Mouse (Mus musculus) neural tube, embryonic 11.5 days (tissue): ENCODE measurements around the gene Rps6kl1. TPM values are rescaled to one million over a fixed set of nuclear protein-coding genes. Genes with fewer than 3 reads are reported as not detected.

ENCODE experiments used
- ATAC-seq: fragments of 200-750 bp; cut with Nextera tagmentation; 2 replicates; pipeline ENCODE4 v1.8.0; 2017; ENCODE audit warnings: moderate number of reproducible peaks, mild to moderate bottlenecking, moderate TSS enrichment, moderate library complexity; ENCODE audit not compliant: insufficient read depth, low FRiP score, low TSS enrichment
- DNase-seq: peaks from one replicate; pipeline ENCODE4 v3.0.0-alpha.2; 2015; ENCODE audit warnings: low spot score
- H3K27ac ChIP-seq: fragments of 300-500 bp; sonication (generic); 2 replicates; pipeline ENCODE4 v1.5.1; 2014; ENCODE audit warnings: low read depth, mild to moderate bottlenecking, low read length
- H3K27me3 ChIP-seq: fragments of 300-500 bp; sonication (generic); 2 replicates; pipeline ENCODE4 v1.6.1; 2014; ENCODE audit warnings: mild to moderate bottlenecking, low read length, mixed read lengths; ENCODE audit not compliant: control insufficient read depth, insufficient read depth
- H3K36me3 ChIP-seq: fragments of 300-500 bp; sonication (generic); 2 replicates; pipeline ENCODE4 v1.6.1; 2014; ENCODE audit warnings: mild to moderate bottlenecking, low read length, moderate library complexity, mixed read lengths; ENCODE audit not compliant: control insufficient read depth, insufficient read depth
- H3K4me1 ChIP-seq: fragments of 300-500 bp; sonication (generic); 2 replicates; pipeline ENCODE4 v1.6.1; 2014; ENCODE audit warnings: low read length, mixed read lengths; ENCODE audit not compliant: control insufficient read depth, insufficient read depth
- H3K4me2 ChIP-seq: fragments of 300-500 bp; sonication (generic); 2 replicates; pipeline ENCODE4 v1.6.1; 2014; ENCODE audit warnings: low read depth, mild to moderate bottlenecking, moderate library complexity
- H3K4me3 ChIP-seq: fragments of 300-500 bp; sonication (generic); 2 replicates; pipeline ENCODE4 v1.5.1; 2014; ENCODE audit warnings: low read depth, low read length
- H3K9ac ChIP-seq: fragments of 300-500 bp; sonication (generic); 2 replicates; pipeline ENCODE4 v1.6.1; 2014; ENCODE audit warnings: mild to moderate bottlenecking, low read length
- H3K9me3 ChIP-seq: fragments of 300-500 bp; sonication (generic); 2 replicates; pipeline ENCODE4 v1.6.1; 2016; ENCODE audit warnings: low read length; ENCODE audit not compliant: control insufficient read depth
- WGBS: fragments of 180-500 bp; shearing (Covaris S2); extraction: QIAGEN DNeasy Blood & Tissue Kit; methylation state at CpG from one replicate; pipeline ENCODE4 v1.1.7; 2014; 5-methylcytosine and 5-hydroxymethylcytosine counted together
- polyA plus RNA-seq: library from polyadenylated mRNA; unstranded; fragments of >200 nt; fragmentation: Nextera tagmentation; extraction: Ambion mirVana; gene quantifications from 2 replicates; pipeline ENCODE4 v1.2.1, GENCODE M21; 2014

The Rps6kl1 gene
- polyA plus RNA-seq, 1 experiment from 2014 or later = 6.7 TPM

- no peak overlapping the region for H3K4me2 ChIP-seq
- no peak for DNase-seq
- ATAC-seq = no peak
- WGBS = 94% methylated on average over 5 of the region's 5 CpGs
- no peaks in the 10 kb centered on the region for H3K4me1 ChIP-seq
- H3K27me3 ChIP-seq = no peaks in the 10 kb centered on the region
- peaks cover 29% of the 10 kb centered on the region for H3K36me3 ChIP-seq
- H3K9me3 ChIP-seq = no peaks in the 10 kb centered on the region
- no peak overlapping the region for H3K9ac ChIP-seq
- H3K4me3 ChIP-seq = no peak overlapping the region
- H3K27ac ChIP-seq = no peak overlapping the region
Observed at GRCm38 (mm10) chr12:85124751-85125150, 26.3 kb downstream of the Rps6kl1 start.

- no peaks in the 10 kb centered on the region for H3K9me3 ChIP-seq
- H3K36me3 ChIP-seq = peaks cover 26% of the 10 kb centered on the region
- ATAC-seq (no peak), DNase-seq (no peak)
- WGBS = 95% methylated on average over 11 of the region's 11 CpGs
- H3K4me1 ChIP-seq = no peaks in the 10 kb centered on the region
- H3K27ac ChIP-seq = no peak overlapping the region
- H3K4me3 ChIP-seq = no peak overlapping the region
- no peak overlapping the region for H3K4me2 ChIP-seq
- H3K9ac ChIP-seq = no peak overlapping the region
- no peaks in the 10 kb centered on the region for H3K27me3 ChIP-seq
Observed at GRCm38 (mm10) chr12:85123645-85124044, 27.4 kb downstream of the Rps6kl1 start.

- Histone ChIP-seq H3K27ac (no peak overlapping the region), H3K27me3 (no peaks in the 10 kb centered on the region), H3K4me1 (no peaks in the 10 kb centered on the region), H3K4me2 (no peak overlapping the region), H3K36me3 (peaks cover 21% of the 10 kb centered on the region), H3K4me3 (no peak overlapping the region), H3K9ac (no peak overlapping the region), H3K9me3 (no peaks in the 10 kb centered on the region)
- WGBS = 95% methylated on average over 9 of the region's 9 CpGs
- no peak for ATAC-seq
- DNase-seq = no peak
Observed at GRCm38 (mm10) chr12:85123108-85123530, 27.9 kb downstream of the Rps6kl1 start.

GRCm38 (mm10) chr12:85121806-85122459 lies 29.1 kb downstream of the Rps6kl1 start:
- no peak overlapping the region for H3K27ac ChIP-seq
- peaks cover 20% of the 10 kb centered on the region for H3K36me3 ChIP-seq
- no peaks in the 10 kb centered on the region for H3K27me3 ChIP-seq
- H3K4me1 ChIP-seq = no peaks in the 10 kb centered on the region
- H3K9me3 ChIP-seq = no peaks in the 10 kb centered on the region
- H3K4me2 ChIP-seq = no peak overlapping the region
- no peak for ATAC-seq
- no peak for DNase-seq
- H3K4me3 ChIP-seq = no peak overlapping the region
- no peak overlapping the region for H3K9ac ChIP-seq
- 87% methylated on average over 9 of the region's 9 CpGs for WGBS

GRCm38 (mm10) chr12:85115678-85116077 lies 35.4 kb downstream of the Rps6kl1 start:
- Histone ChIP-seq H3K36me3 (peaks cover 5% of the 10 kb centered on the region; the same call in 1 of the 2 replicates), H3K27ac (no peak overlapping the region), H3K9me3 (no peaks in the 10 kb centered on the region), H3K4me3 (no peak overlapping the region), H3K4me2 (no peak overlapping the region), H3K4me1 (peaks cover 8% of the 10 kb centered on the region), H3K9ac (no peak overlapping the region), H3K27me3 (no peaks in the 10 kb centered on the region)
- WGBS = 86% methylated on average over 7 of the region's 7 CpGs
- DNase-seq (no peak), ATAC-seq (no peak)

- no peak for ATAC-seq
- WGBS = 94% methylated on average over 3 of the region's 3 CpGs
- DNase-seq = no peak
Observed at GRCm38 (mm10) chr12:85113917-85114316, 37.1 kb downstream of the Rps6kl1 start.

GRCm38 (mm10) chr12:85113337-85113736 lies 37.7 kb downstream of the Rps6kl1 start:
- ATAC-seq (no peak), DNase-seq (no peak)
- no peak overlapping the region for H3K4me2 ChIP-seq
- H3K27me3 ChIP-seq = no peaks in the 10 kb centered on the region
- WGBS = 93% methylated on average over 3 of the region's 3 CpGs
- H3K36me3 ChIP-seq = no peaks in the 10 kb centered on the region
- H3K27ac ChIP-seq = no peak overlapping the region
- H3K9ac ChIP-seq = no peak overlapping the region
- peaks cover 8% of the 10 kb centered on the region for H3K4me1 ChIP-seq
- H3K4me3 ChIP-seq = no peak overlapping the region
- H3K9me3 ChIP-seq = no peaks in the 10 kb centered on the region

More at GRCm38 (mm10) chr12:85113917-85114316, 37.1 kb downstream of the Rps6kl1 start:
- Histone ChIP-seq H3K4me3 (no peak overlapping the region), H3K27ac (no peak overlapping the region), H3K4me2 (no peak overlapping the region), H3K9ac (no peak overlapping the region), H3K9me3 (no peaks in the 10 kb centered on the region), H3K36me3 (0 out of 2 replicates have a peak, but pooled peaks cover under 1% of the 10 kb centered on the region), H3K4me1 (peaks cover 8% of the 10 kb centered on the region), H3K27me3 (no peaks in the 10 kb centered on the region)

GRCm38 (mm10) chr12:85112550-85113251 lies 38.4 kb downstream of the Rps6kl1 start:
- Histone ChIP-seq H3K4me3 (no peak overlapping the region), H3K36me3 (no peaks in the 10 kb centered on the region), H3K27ac (no peak overlapping the region), H3K27me3 (no peaks in the 10 kb centered on the region), H3K4me2 (no peak overlapping the region), H3K9me3 (no peaks in the 10 kb centered on the region), H3K9ac (no peak overlapping the region), H3K4me1 (peaks cover 8% of the 10 kb centered on the region)
- 90% methylated on average over 7 of the region's 7 CpGs for WGBS
- ATAC-seq = no peak
- DNase-seq = no peak
